Mouse (Mus musculus) neural tube, embryonic 11.5 days (tissue): ENCODE measurements at regions not wholly inside any gene's neighbourhood (a gene's known extent, or its start where the extent isn't known, plus 50 kb on each side); places are given as distances from the start of the nearest gene placed in this dataset.

Source experiments
- ATAC-seq: fragments of 200-750 bp; cut with Nextera tagmentation; 2 replicates; pipeline ENCODE4 v1.8.0; 2017; ENCODE audit warnings: moderate number of reproducible peaks, mild to moderate bottlenecking, moderate TSS enrichment, moderate library complexity; ENCODE audit not compliant: insufficient read depth, low FRiP score, low TSS enrichment
- DNase-seq: peaks from one replicate; pipeline ENCODE4 v3.0.0-alpha.2; 2015; ENCODE audit warnings: low spot score
- H3K27ac ChIP-seq: fragments of 300-500 bp; sonication (generic); 2 replicates; pipeline ENCODE4 v1.5.1; 2014; ENCODE audit warnings: low read depth, mild to moderate bottlenecking, low read length
- H3K27me3 ChIP-seq: fragments of 300-500 bp; sonication (generic); 2 replicates; pipeline ENCODE4 v1.6.1; 2014; ENCODE audit warnings: mild to moderate bottlenecking, low read length, mixed read lengths; ENCODE audit not compliant: control insufficient read depth, insufficient read depth
- H3K36me3 ChIP-seq: fragments of 300-500 bp; sonication (generic); 2 replicates; pipeline ENCODE4 v1.6.1; 2014; ENCODE audit warnings: mild to moderate bottlenecking, low read length, moderate library complexity, mixed read lengths; ENCODE audit not compliant: control insufficient read depth, insufficient read depth
- H3K4me1 ChIP-seq: fragments of 300-500 bp; sonication (generic); 2 replicates; pipeline ENCODE4 v1.6.1; 2014; ENCODE audit warnings: low read length, mixed read lengths; ENCODE audit not compliant: control insufficient read depth, insufficient read depth
- H3K4me2 ChIP-seq: fragments of 300-500 bp; sonication (generic); 2 replicates; pipeline ENCODE4 v1.6.1; 2014; ENCODE audit warnings: low read depth, mild to moderate bottlenecking, moderate library complexity
- H3K4me3 ChIP-seq: fragments of 300-500 bp; sonication (generic); 2 replicates; pipeline ENCODE4 v1.5.1; 2014; ENCODE audit warnings: low read depth, low read length
- H3K9ac ChIP-seq: fragments of 300-500 bp; sonication (generic); 2 replicates; pipeline ENCODE4 v1.6.1; 2014; ENCODE audit warnings: mild to moderate bottlenecking, low read length
- H3K9me3 ChIP-seq: fragments of 300-500 bp; sonication (generic); 2 replicates; pipeline ENCODE4 v1.6.1; 2016; ENCODE audit warnings: low read length; ENCODE audit not compliant: control insufficient read depth

GRCm38 (mm10) chr13:90207875-90208274 is 118.5 kb upstream of the Xrcc4 start:
- Histone ChIP-seq H3K9me3 (no peaks in the 10 kb centered on the region), H3K4me3 (no peak overlapping the region), H3K4me2 (no peak overlapping the region), H3K9ac (no peak overlapping the region), H3K27ac (no peak overlapping the region), H3K4me1 (no peaks in the 10 kb centered on the region), H3K27me3 (no peaks in the 10 kb centered on the region), H3K36me3 (no peaks in the 10 kb centered on the region)
- DNase-seq (no peak), ATAC-seq (no peak)
